Mouse (Mus musculus) hindbrain, postnatal 0 days (tissue): ENCODE results near the gene Ccdc141. TPM values are rescaled to one million over a fixed set of nuclear protein-coding genes. Genes with fewer than 3 reads are reported as not detected.

Experiments
- ATAC-seq: fragments of 200-750 bp; cut with Nextera tagmentation; 2 replicates; pipeline ENCODE4 v1.8.0; 2017; ENCODE audit warnings: mild to moderate bottlenecking, moderate TSS enrichment, moderate library complexity
- DNase-seq: peaks from one replicate; pipeline ENCODE4 v3.0.0-alpha.2; 2015; ENCODE audit warnings: low spot score
- H3K27ac ChIP-seq: fragments of 300-500 bp; sonication (generic); 2 replicates; pipeline ENCODE4 v1.5.1; 2014; ENCODE audit warnings: mild to moderate bottlenecking
- H3K27me3 ChIP-seq: fragments of 300-500 bp; sonication (generic); 2 replicates; pipeline ENCODE4 v1.6.1; 2014; ENCODE audit warnings: low read length, mixed read lengths; ENCODE audit not compliant: insufficient read depth
- H3K36me3 ChIP-seq: fragments of 300-500 bp; sonication (generic); 2 replicates; pipeline ENCODE4 v1.6.1; 2014; ENCODE audit warnings: low read length, mixed read lengths; ENCODE audit not compliant: insufficient read depth
- H3K4me1 ChIP-seq: fragments of 300-500 bp; sonication (generic); 2 replicates; pipeline ENCODE4 v1.6.1; 2014; ENCODE audit warnings: antibody characterized with exemption, low read length, mixed read lengths; ENCODE audit not compliant: insufficient read depth
- H3K4me2 ChIP-seq: fragments of 300-500 bp; sonication (generic); 2 replicates; pipeline ENCODE4 v1.6.1; 2014; ENCODE audit warnings: low read depth, mild to moderate bottlenecking, low read length, moderate library complexity, mixed read lengths
- H3K4me3 ChIP-seq: fragments of 300-500 bp; sonication (generic); 2 replicates; pipeline ENCODE4 v1.5.1; 2014; ENCODE audit warnings: low read length
- H3K9ac ChIP-seq: fragments of 300-500 bp; sonication (generic); replicated peaks from 2 replicates; pipeline ENCODE4 v1.6.1; 2014; ENCODE audit warnings: mild to moderate bottlenecking, low read length, moderate library complexity, mixed read lengths
- H3K9me3 ChIP-seq: fragments of 300-500 bp; sonication (generic); 2 replicates; pipeline ENCODE4 v1.6.1; 2016; ENCODE audit warnings: low read length, mixed read lengths
- CTCF ChIP-seq: IDR thresholded peaks from 2 replicates; pipeline ENCODE4 v1.5.1; 2016; ENCODE audit warnings: antibody characterized with exemption, control low read depth, low read depth
- WGBS: fragments of 180-500 bp; shearing (Covaris S2); extraction: QIAGEN DNeasy Blood & Tissue Kit; methylation state at CpG from one replicate; pipeline ENCODE4 v1.1.7; 2014; 5-methylcytosine and 5-hydroxymethylcytosine counted together
- polyA plus RNA-seq: library from polyadenylated mRNA; unstranded; fragments of >200 nt; fragmentation: Nextera tagmentation; extraction: Ambion mirVana; gene quantifications from 2 replicates; pipeline ENCODE4 v1.2.1, GENCODE M21; 2015
- total RNA-seq: library from RNA; depleted of rRNA; stranded (reverse); fragments of >200 nt; gene quantifications from 2 replicates; pipeline ENCODE4 v1.2.3, GENCODE M21; 2014

Ccdc141 gene
- total and polyA plus RNA-seq, 2 experiments from 2014 or later: 10.1 to 20.0 TPM

GRCm38 (mm10) chr2:77198246-77198645 is 27.8 kb upstream of the Ccdc141 start:
- Histone ChIP-seq H3K27ac (no peak overlapping the region), H3K4me2 (no peak overlapping the region), H3K4me3 (no peak overlapping the region), H3K9me3 (no peaks in the 10 kb centered on the region), H3K4me1 (no peaks in the 10 kb centered on the region), H3K36me3 (no peaks in the 10 kb centered on the region; the same call in 1 of the 2 replicates), H3K27me3 (no peaks in the 10 kb centered on the region), H3K9ac (no peak overlapping the region)
- TF ChIP-seq CTCF: no peak
- 80% methylated on average over 5 of the region's 5 CpGs for WGBS
- DNase-seq (no peak), ATAC-seq (no peak)

DNA sequence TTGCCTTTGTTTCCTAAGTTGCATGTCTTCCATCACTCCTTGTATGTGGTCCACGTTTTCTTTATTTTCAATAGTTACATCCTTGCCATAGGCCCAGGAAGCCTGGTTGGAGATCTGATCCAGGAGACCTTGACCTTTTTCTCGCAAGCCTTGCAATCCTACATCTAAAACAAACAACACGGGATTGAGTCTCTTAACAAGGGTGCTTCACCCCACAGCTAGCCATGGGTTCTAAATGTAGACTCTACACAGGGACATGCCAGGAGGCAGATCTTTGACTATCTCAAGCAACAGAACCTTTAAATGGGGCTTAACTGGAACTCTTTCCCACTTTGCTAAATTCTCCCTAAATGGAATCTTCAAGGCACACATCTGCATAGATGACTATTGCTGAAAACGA is 26.4 kb upstream of the Ccdc141 start:
- 95% methylated on average over 4 of the region's 4 CpGs for WGBS
- TF ChIP-seq CTCF: no peak
- H3K27me3 ChIP-seq: no peaks in the 10 kb centered on the region
- DNase-seq (no peak), ATAC-seq (no peak)
- no peak overlapping the region for H3K9ac ChIP-seq
- no peak overlapping the region for H3K4me3 ChIP-seq
- H3K36me3 ChIP-seq: no peaks in the 10 kb centered on the region; the same call in 1 of the 2 replicates
- no peak overlapping the region for H3K27ac ChIP-seq
- H3K4me1 ChIP-seq: no peaks in the 10 kb centered on the region
- no peaks in the 10 kb centered on the region for H3K9me3 ChIP-seq
- no peak overlapping the region for H3K4me2 ChIP-seq

DNA sequence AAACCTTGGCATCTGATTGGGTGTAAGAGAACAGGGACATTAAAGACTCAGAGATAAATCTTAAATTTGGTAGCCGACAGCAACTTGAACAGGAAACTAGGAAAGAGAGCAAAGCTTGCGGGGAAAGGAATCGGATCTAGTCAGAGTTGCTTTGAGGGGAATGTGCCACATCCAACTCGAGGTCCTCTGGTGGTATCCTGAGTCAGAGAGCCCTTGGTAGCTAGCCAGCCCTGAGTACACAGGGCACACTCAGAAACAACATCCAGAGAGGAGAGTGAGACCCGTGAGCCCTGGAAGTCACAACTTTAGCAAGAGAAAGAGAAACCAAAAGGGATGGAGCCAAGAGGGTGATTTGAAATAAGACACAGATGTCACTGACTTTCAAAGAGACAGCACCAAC is 24.6 kb upstream of the Ccdc141 start:
- no peak for TF ChIP-seq CTCF
- ATAC-seq (no peak), DNase-seq (no peak)
- no peaks in the 10 kb centered on the region for H3K9me3 ChIP-seq
- no peak overlapping the region for H3K4me2 ChIP-seq
- H3K9ac ChIP-seq: no peak overlapping the region
- no peak overlapping the region for H3K4me3 ChIP-seq
- H3K36me3 ChIP-seq: no peaks in the 10 kb centered on the region; the same call in 1 of the 2 replicates
- H3K27me3 ChIP-seq: no peaks in the 10 kb centered on the region
- WGBS: 90% methylated on average over 5 of the region's 5 CpGs
- H3K4me1 ChIP-seq: no peaks in the 10 kb centered on the region
- H3K27ac ChIP-seq: no peak overlapping the region

- no peak overlapping the region for H3K4me2 ChIP-seq
- no peaks in the 10 kb centered on the region for H3K27me3 ChIP-seq
- WGBS: 96% methylated on average over 3 of the region's 3 CpGs
- ATAC-seq (no peak), DNase-seq (no peak)
- no peaks in the 10 kb centered on the region for H3K9me3 ChIP-seq
- H3K27ac ChIP-seq: no peak overlapping the region
- H3K4me1 ChIP-seq: no peaks in the 10 kb centered on the region
- TF ChIP-seq CTCF: no peak
- no peak overlapping the region for H3K4me3 ChIP-seq
- H3K36me3 ChIP-seq: peaks cover 11% of the 10 kb centered on the region
- H3K9ac ChIP-seq: no peak overlapping the region
Measured at GRCm38 (mm10) chr2:77191811-77192210, 21.4 kb upstream of the Ccdc141 start.

DNA sequence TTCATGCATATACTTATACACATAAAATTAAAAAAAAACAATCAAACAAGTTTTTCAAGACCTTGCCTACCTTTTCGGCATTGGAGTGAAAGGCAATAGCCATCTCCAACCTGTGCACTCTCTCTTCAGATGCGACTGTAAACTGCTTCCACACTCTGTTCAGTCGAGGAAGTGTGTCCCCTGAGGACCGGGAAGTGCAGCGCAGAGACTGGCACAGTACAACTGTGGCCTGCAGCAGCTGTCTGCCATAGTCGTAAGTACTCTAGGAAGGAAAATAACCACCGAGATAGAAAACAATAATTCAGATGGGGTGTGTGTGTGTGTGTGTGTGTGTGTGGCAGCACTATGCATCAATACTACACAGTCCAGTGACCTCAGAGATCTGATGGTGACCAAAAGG is 20.5 kb upstream of the Ccdc141 start:
- WGBS: 89% methylated on average over 7 of the region's 7 CpGs
- DNase-seq (no peak), ATAC-seq (no peak)
- Histone ChIP-seq H3K27me3 (no peaks in the 10 kb centered on the region), H3K27ac (no peak overlapping the region), H3K4me3 (no peak overlapping the region), H3K9ac (no peak overlapping the region), H3K36me3 (peaks cover 13% of the 10 kb centered on the region), H3K9me3 (no peaks in the 10 kb centered on the region), H3K4me2 (no peak overlapping the region), H3K4me1 (no peaks in the 10 kb centered on the region)
- TF ChIP-seq CTCF: no peak

DNA sequence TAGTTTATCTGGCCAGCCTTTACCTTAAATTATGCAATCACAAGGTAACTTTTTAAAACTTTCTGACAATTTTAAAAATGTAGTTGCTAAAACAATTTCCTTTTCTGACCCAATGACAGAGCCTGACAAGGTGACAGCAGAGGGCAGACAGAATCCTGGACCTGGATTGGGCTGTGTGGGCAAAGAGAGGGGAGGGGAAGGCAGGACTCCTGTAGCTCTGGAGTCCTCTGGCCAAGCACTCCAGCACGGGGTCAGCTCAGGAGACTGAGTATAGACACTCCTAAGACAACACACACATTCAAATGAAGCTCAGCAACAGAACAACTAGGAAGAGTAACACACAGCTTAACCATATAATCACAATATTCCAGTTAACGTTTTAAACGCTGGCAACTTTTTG is 19.9 kb upstream of the Ccdc141 start:
- Histone ChIP-seq H3K27ac (no peak overlapping the region), H3K9ac (no peak overlapping the region), H3K9me3 (no peaks in the 10 kb centered on the region), H3K27me3 (no peaks in the 10 kb centered on the region), H3K4me3 (no peak overlapping the region), H3K4me1 (no peaks in the 10 kb centered on the region), H3K4me2 (no peak overlapping the region), H3K36me3 (peaks cover 13% of the 10 kb centered on the region)
- TF ChIP-seq CTCF: no peak
- no peak for DNase-seq
- 93% methylated on average over 3 of the region's 3 CpGs for WGBS
- ATAC-seq: no peak

DNA sequence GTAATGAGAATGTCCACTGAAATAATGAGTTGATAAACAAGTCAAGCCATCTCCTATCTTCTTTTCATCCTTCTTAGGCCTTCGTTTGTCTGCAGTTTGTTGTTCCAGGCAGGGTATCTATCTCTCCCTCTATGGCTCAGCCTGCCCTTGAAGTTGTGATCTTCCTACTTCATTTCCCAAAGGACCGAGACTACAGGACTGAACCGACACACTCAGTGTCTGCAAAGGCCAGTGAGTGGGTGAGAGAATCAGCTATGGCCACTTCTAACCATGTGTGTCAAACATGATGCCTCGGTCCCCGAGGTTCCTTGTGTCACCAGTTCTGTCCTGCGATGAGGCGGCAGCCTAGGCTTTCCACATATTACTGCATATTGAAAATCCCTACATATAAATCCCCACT is 19.2 kb upstream of the Ccdc141 start:
- TF ChIP-seq CTCF: no peak

GRCm38 (mm10) chr2:77187501-77187900 is 17.1 kb upstream of the Ccdc141 start:
- H3K9ac ChIP-seq: no peak overlapping the region
- DNase-seq: no peak
- ATAC-seq: no peak
- H3K27ac ChIP-seq: no peak overlapping the region
- no peaks in the 10 kb centered on the region for H3K4me1 ChIP-seq
- H3K9me3 ChIP-seq: no peaks in the 10 kb centered on the region
- H3K4me2 ChIP-seq: no peak overlapping the region
- H3K4me3 ChIP-seq: no peak overlapping the region
- WGBS: 95% methylated on average over 3 of the region's 3 CpGs
- TF ChIP-seq CTCF: no peak
- H3K27me3 ChIP-seq: no peaks in the 10 kb centered on the region
- H3K36me3 ChIP-seq: peaks cover 13% of the 10 kb centered on the region

More for the DNA sequence above, 19.2 kb upstream of the Ccdc141 start:
- H3K9me3 ChIP-seq: no peaks in the 10 kb centered on the region
- no peak overlapping the region for H3K4me3 ChIP-seq
- H3K27me3 ChIP-seq: no peaks in the 10 kb centered on the region
- no peak overlapping the region for H3K4me2 ChIP-seq
- no peaks in the 10 kb centered on the region for H3K4me1 ChIP-seq
- H3K27ac ChIP-seq: no peak overlapping the region
- 93% methylated on average over 7 of the region's 7 CpGs for WGBS
- peaks cover 13% of the 10 kb centered on the region for H3K36me3 ChIP-seq
- no peak for ATAC-seq
- no peak for DNase-seq
- no peak overlapping the region for H3K9ac ChIP-seq
